Mouse (Mus musculus): ENCODE measurements around the gene Park7. TPM values are rescaled to one million over a fixed set of nuclear protein-coding genes. Genes with fewer than 3 reads are reported as not detected.

Gene Park7
- polyA plus RNA-seq, 1 experiment from 2014 or later = 371 TPM

GRCm38 (mm10) chr4:150850893-150851292 lies 63.3 kb downstream of the Park7 start:
- ATAC-seq = no peak
- Histone ChIP-seq H3K4me1 (ENCODE audit: control insufficient read depth, insufficient read depth, low read length) (peaks cover 7% of the 10 kb centered on the region), H3K9me3 (replicated peaks; ENCODE audit: control insufficient read depth, low read length, poor library complexity, severe bottlenecking) (no peaks in the 10 kb centered on the region), H3K4me2 (ENCODE audit: low read length) (no peak overlapping the region), H3K27ac (ENCODE audit: low read length) (no peak overlapping the region), H3K36me3 (ENCODE audit: control insufficient read depth, insufficient read depth, low read length) (no peaks in the 10 kb centered on the region), H3K9ac (ENCODE audit: low read depth, low read length) (no peak overlapping the region), H3K4me3 (ENCODE audit: low read depth, low read length) (no peak overlapping the region), H3K27me3 (ENCODE audit: control insufficient read depth, insufficient read depth, low read depth, low read length) (no peaks in the 10 kb centered on the region)
- 84% methylated on average over 4 of the region's 4 CpGs for WGBS

- no peak overlapping the region for H3K9ac ChIP-seq (ENCODE audit: low read depth, low read length)
- 63% methylated on average over 10 of the region's 10 CpGs for WGBS
- no peaks in the 10 kb centered on the region for H3K9me3 ChIP-seq (replicated peaks; ENCODE audit: control insufficient read depth, low read length, poor library complexity, severe bottlenecking)
- no peak for ATAC-seq
- H3K27me3 ChIP-seq (ENCODE audit: control insufficient read depth, insufficient read depth, low read depth, low read length) = no peaks in the 10 kb centered on the region
- H3K4me1 ChIP-seq (ENCODE audit: control insufficient read depth, insufficient read depth, low read length) = peaks cover 5% of the 10 kb centered on the region
- H3K27ac ChIP-seq (ENCODE audit: low read length) = no peak overlapping the region
- no peaks in the 10 kb centered on the region for H3K36me3 ChIP-seq (ENCODE audit: control insufficient read depth, insufficient read depth, low read length)
- no peak overlapping the region for H3K4me2 ChIP-seq (ENCODE audit: low read length)
- H3K4me3 ChIP-seq (ENCODE audit: low read depth, low read length) = no peak overlapping the region
Observed at GRCm38 (mm10) chr4:150849964-150850363, 64.3 kb downstream of the Park7 start.

Other genes starting within 250 kb of the Park7 start
- 22.1 and 22.7 TPM in 2 replicates for gene Errfi1, start 60.5 kb downstream of the Park7 start, polyA plus RNA-seq (2015; fragmentation: Nextera tagmentation; extraction: Ambion mirVana)
- gene Tnfrsf9, start 125 bp upstream of the Park7 start, polyA plus RNA-seq (2015; fragmentation: Nextera tagmentation; extraction: Ambion mirVana) = 0.27 and 0.38 TPM in 2 replicates
- gene Uts2, start 82.7 kb upstream of the Park7 start, polyA plus RNA-seq (2015; fragmentation: Nextera tagmentation; extraction: Ambion mirVana) = not detected in 2 replicates
- gene Per3, start 130.2 kb upstream of the Park7 start, polyA plus RNA-seq (2015; fragmentation: Nextera tagmentation; extraction: Ambion mirVana) = 3.4 and 3.7 TPM in 2 replicates
- gene Vamp3, start 143.5 kb upstream of the Park7 start, polyA plus RNA-seq (2015; fragmentation: Nextera tagmentation; extraction: Ambion mirVana) = 45.7 and 49.8 TPM in 2 replicates
- gene Gm13090, start 175.1 kb upstream of the Park7 start, polyA plus RNA-seq (2015; fragmentation: Nextera tagmentation; extraction: Ambion mirVana) = not detected in 2 replicates